Mouse (Mus musculus) right cerebral cortex, postnatal 25 days (tissue): Measurements from ENCODE around the gene Col4a3bp.

ENCODE experiments used
- DNase-seq: peaks from one replicate; pipeline ENCODE4 v3.0.0; 2022

Gene Col4a3bp

GRCm38 (mm10) chr13:96542901-96543891, 778 bp downstream of the Col4a3bp start:
- DNase-seq = no peak

DNA sequence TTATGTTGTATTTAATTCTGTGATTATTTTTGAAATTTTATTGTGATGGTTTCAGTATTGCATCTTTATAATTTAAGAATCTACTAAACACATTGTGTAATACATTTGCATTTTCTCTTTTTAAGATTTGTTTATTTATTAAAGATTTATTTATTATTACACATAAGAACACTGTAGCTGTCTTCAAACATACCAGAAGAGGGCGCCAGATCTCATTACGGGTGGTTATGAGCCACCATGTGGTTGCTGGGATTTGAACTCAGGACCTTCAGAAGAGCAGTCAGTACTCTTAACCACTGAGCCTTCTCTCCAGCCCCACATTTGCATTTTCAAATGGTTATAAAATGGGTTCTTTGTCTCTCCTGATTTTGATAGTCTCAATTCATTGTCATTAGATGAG, 2.1 kb downstream of the Col4a3bp start:
- no peak for DNase-seq

DNA sequence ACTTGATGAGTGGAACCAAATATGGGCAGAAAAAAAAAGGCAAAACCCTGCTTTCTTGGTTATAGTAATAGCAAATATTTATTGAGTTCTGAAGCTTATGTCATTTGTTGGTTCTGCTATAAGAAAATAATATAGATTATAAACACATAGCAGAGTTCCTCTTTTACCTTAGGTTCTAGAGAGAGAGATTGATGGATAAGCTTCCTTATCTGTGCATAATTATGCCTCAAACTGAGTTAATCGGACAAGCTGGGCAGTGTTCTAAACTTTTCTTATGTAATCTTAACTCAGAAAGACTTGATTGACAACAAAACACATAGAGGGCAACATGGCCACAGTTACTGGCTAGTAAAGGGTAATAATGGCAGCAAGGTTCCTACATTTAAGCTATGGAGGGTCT, 4.8 kb downstream of the Col4a3bp start:
- no peak for DNase-seq

DNA sequence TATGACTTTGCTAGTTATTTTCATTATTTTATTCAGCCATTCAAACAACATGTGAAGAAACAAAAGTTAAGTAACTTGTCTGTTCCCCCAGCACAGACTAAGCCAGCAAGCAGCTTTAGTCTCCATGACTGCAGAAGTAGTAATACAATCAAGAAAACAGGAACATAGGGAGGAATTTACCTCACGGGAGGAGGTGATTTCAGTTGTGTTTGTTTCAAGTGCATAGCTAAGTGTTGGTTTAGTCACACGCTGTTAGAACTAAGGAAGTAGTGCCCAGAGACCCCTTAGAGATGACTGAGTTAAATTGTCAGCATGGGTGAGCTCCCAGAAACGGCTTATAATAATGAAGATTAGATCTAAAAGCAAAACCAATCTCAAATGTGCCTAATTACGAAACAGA, 5.5 kb downstream of the Col4a3bp start:
- DNase-seq = no peak

GRCm38 (mm10) chr13:96555099-96555498, 12.7 kb downstream of the Col4a3bp start:
- no peak for DNase-seq

GRCm38 (mm10) chr13:96567977-96568376, 25.6 kb downstream of the Col4a3bp start:
- no peak for DNase-seq

DNA sequence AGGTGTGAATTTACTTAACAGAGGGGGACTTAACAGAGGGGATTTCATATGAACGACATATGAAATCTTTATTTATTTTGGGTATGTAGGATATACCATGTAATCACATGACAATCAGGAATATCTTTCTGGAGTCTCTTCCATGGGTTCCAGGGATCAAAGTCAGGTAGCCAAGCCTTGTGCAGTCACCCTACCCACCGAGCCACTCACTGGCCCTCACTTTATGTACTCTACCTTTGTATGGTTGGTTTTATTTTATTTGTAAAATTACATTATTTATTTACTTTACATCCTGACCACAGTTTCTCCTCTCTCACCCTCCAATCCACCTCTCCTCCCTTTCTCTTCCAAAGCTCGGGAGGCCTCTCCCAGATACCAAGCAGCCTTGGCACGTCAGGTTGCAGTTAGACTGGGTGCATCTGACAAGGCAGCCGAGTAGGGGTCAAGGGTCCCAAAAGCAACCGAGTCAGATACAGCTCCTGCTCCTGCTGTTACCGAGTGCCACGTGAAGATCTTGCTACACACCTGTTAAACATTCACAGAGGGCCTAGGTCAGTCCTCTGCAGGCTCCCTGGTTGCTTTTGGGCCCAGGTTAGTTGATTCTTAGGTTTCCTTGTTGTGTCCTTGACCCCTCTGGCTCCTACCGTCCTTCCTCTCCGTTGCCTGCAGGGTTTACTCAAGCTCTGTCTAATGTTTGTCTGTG, 28.0 kb downstream of the Col4a3bp start:
- DNase-seq = no peak

- DNase-seq = no peak
Measured at GRCm38 (mm10) chr13:96571016-96571361, 28.6 kb downstream of the Col4a3bp start.

DNA sequence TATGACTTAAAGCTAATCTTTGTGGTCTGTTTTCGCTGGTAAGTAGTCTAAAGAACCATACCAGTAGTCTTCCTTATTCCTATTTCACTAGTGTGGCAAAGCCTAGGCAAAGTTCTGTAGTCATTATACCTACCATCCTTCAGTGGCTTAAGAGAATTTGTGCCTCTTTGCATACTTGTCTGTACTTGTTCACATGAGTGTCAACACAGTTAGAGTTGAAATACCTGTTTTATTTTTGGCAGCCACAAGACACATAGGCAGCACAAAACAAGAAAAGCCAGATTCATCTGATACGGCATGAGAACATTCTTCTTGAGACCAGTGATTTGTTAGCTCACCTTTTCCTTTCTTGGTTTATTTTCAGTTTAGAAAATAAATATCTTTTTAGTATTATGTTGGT, 31.8 kb downstream of the Col4a3bp start:
- DNase-seq = no peak

DNA sequence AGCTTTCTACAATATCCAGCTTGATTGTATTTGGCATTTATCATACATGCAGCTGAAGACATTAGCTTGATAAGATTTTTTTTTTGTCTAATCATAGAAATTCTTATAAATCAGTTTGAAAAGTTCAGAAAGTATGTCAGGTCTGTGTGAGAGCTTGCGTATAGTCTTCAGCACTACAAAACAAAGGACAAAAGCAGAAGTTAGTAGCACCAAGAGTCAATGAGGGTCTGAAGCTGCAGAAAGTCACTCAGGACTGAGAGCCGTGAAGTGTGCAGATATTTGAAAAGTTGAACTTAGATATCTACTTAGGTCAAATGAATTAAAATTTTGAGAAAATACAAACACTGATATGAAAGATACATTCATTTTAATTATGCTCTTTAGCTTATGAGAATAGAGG, 36.7 kb downstream of the Col4a3bp start:
- no peak for DNase-seq

GRCm38 (mm10) chr13:96579979-96580378, 37.6 kb downstream of the Col4a3bp start:
- no peak for DNase-seq

DNA sequence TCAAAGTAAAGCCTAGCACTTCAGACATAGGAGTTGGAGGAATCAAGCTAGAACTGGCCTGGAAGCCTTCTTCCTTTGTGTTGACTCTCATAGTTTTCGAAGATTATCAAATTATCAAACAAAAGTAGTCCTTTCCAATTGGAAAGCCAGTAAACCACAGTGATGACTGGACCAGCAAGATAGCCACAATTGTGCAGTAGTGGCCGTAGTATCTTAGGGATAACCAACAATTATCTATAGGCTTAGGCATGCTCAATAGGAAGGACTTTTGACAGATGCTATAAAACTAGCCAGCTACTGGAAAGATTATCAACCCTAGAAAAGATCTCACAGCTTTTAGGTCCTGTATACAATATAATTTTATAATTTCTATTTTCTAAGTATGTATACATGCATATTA, 41.8 kb downstream of the Col4a3bp start:
- no peak for DNase-seq

DNA sequence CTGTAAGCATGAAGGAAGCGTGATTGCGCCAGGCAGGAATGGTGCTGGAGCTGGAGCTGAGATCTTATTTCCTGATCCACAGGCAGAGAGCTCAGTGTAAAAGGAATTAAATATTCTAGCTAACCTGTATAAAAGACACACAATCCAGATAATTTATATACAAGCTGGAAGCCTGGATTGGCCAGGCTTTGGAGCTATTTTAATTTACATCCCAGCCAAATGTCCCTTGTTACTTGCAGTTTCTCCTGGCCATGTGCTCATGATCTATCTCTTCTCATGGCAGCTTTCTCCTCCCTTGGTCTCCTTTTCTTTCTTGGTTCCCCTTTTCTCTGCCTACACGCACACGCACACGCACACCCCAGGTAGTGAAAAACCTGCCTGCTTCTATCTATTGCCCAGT, 44.1 kb downstream of the Col4a3bp start:
- DNase-seq = no peak

GRCm38 (mm10) chr13:96588642-96589041, 46.2 kb downstream of the Col4a3bp start:
- DNase-seq = no peak

GRCm38 (mm10) chr13:96593621-96594020, 51.2 kb downstream of the Col4a3bp start:
- DNase-seq = no peak

DNA sequence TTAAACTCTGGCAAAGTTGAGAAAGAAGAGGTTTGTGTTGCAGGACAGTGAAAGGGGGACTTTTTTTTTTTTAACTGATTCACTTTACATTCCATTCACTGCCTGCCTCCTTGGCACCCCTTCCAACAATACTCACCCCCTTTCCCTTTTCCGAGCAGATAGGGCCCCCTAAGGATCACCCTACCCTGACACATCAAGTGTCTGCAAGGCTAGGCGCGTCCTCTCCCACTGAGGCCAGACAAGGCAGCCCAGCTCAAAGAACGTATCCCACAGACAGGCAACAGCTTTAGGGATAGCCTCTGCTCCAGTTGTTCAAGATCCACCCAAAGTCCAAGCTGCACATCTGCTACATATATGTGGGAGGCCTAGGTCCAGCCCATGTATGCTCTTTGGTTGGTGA, 51.7 kb downstream of the Col4a3bp start:
- no peak for DNase-seq

DNA sequence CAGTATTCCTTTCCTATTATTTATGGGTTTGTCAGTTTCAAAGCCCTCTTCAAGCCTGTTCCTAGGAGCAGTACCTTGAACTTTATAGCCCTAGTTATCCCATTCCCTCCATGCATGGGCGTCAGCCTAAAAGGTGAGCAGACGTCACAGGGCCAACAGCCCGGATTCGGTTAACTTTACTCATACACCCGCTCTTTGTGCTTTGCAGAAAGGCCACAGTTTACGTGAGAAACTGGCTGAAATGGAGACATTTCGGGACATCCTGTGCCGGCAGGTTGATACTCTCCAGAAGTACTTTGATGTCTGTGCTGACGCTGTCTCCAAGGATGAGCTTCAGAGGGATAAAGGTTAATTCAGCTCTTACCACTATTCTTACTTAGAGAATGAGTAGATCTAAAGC, 56.8 kb downstream of the Col4a3bp start:
- DNase-seq = no peak

DNA sequence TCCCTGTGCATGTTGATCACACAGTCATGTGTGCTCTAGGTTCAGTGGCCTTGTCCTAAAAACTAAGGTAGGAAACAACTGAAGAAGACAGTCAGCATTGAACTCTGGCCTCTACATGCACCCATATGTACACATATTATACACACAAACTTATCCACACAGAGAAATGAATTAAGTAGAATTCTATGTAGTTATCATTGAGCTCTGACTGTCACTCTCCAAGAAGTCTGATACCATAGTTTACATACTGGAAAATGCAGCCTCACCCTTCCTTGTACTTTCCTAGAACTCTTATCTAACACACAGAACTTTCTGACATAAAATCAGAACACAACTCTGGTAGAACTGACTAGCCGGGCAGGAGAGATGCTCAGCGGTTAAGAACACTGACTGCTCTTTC, 61.8 kb downstream of the Col4a3bp start:
- DNase-seq = no peak

GRCm38 (mm10) chr13:96614615-96615014, 72.2 kb downstream of the Col4a3bp start:
- DNase-seq = no peak

- no peak for DNase-seq
Measured at GRCm38 (mm10) chr13:96620891-96621290, 78.5 kb downstream of the Col4a3bp start.

DNA sequence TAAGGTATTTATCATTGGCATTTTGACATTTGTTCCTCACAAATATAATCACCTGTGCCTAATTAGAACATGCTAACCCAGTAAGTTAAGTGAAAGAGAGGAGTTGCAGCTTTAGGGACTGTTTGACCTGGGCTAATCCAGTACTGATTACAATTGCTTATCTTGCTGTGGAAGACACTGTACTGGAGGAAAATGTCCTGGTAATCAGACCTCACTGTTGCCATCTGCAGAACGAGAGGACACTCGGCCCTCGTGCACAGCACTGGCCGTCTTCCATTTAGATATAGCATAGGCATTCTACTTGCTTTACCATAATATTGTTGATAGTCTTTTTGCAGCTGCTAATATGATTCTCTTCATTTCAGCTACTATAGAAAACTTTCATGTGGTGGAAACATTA, 88.0 kb downstream of the Col4a3bp start:
- no peak for DNase-seq

GRCm38 (mm10) chr13:96644168-96644567, 101.8 kb downstream of the Col4a3bp start:
- DNase-seq = no peak

DNA sequence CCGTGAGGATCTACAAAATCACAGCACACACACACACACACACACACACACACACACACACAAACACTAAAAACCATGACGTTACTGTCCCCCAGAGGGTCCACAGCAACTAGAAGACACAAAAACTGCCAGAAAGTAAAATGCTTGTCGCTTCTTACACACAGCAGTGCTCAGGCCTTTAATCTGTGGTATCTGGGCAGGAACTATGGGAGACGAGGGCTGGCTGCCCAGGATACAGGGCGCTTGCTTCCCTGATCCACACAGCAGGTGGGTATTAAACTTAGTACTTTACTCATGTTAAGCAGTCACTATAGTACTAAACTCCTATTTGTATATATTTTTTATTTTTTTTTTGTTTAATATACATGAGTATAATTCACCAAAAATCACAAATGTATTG, 103.4 kb downstream of the Col4a3bp start:
- no peak for DNase-seq

DNA sequence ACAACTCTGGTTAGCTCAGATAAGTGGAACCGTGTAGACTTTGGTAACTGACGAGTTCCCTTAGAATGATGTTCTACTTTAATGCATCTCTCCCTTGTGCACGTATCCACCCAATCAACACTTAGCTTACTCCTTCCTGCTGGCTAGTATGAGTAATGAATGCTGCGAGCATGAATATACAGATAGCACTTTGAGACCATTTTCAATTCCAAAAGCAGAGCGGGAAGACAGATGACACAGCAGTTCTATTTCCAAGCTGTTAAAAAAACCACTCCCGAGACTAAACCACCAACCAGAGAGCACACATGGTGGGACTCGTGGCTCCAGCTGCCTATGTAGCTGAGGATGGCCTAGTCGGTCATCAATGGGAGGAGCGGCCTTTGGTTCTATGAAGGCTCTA, 110.6 kb downstream of the Col4a3bp start:
- DNase-seq = peak; percentile 31
